Mouse (Mus musculus): ENCODE measurements around the gene Cnr1.
A peak's percentile ranks its signal among the peaks of the same experiment; 100 is the strongest.

Cnr1 gene

GRCm38 (mm10) chr4:33924234-33924888, at the start of gene Cnr1:
Cnr1 (plus strand) TSS chr4:33924593.
- peak; percentile 77 to 86 for DNase-seq

- no peak for DNase-seq
These were observed 44.4 kb upstream of the Cnr1 start for GRCm38 (mm10) chr4:33879944-33880343.

GRCm38 (mm10) chr4:33886026-33886425, 38.4 kb upstream of the Cnr1 start:
- DNase-seq, result no peak

- DNase-seq, result no peak
These were observed 34.4 kb upstream of the Cnr1 start for GRCm38 (mm10) chr4:33889976-33890375.

- DNase-seq, result no peak
These were observed 32.1 kb upstream of the Cnr1 start for GRCm38 (mm10) chr4:33892178-33892869.

- no peak for DNase-seq
These were observed 30.6 kb upstream of the Cnr1 start for GRCm38 (mm10) chr4:33893841-33894240.

- no peak for DNase-seq
These were observed 29.3 kb upstream of the Cnr1 start for GRCm38 (mm10) chr4:33895046-33895445.

GRCm38 (mm10) chr4:33895491-33895890, 28.9 kb upstream of the Cnr1 start:
- no peak for DNase-seq

- DNase-seq, result no peak
These were observed 22.7 kb upstream of the Cnr1 start for GRCm38 (mm10) chr4:33901659-33902058.

GRCm38 (mm10) chr4:33903812-33904340, 20.5 kb upstream of the Cnr1 start:
- no peak for DNase-seq

- DNase-seq, result no peak
These were observed 19.6 kb upstream of the Cnr1 start for GRCm38 (mm10) chr4:33904826-33905225.

GRCm38 (mm10) chr4:33908786-33909185, 15.6 kb upstream of the Cnr1 start:
- DNase-seq, result no peak

GRCm38 (mm10) chr4:33915730-33916129, 8.7 kb upstream of the Cnr1 start:
- DNase-seq, result no peak

- peak; percentile 7 to 62 for DNase-seq
These were observed 3.6 kb upstream of the Cnr1 start for GRCm38 (mm10) chr4:33920807-33921206.

GRCm38 (mm10) chr4:33923151-33923760, 1.1 kb upstream of the Cnr1 start:
- no peak for DNase-seq

GRCm38 (mm10) chr4:33923761-33924233, 596 bp upstream of the Cnr1 start:
- no peak for DNase-seq

GRCm38 (mm10) chr4:33924889-33925245, 474 bp downstream of the Cnr1 start:
- DNase-seq, result no peak

GRCm38 (mm10) chr4:33925489-33925888, 1.1 kb downstream of the Cnr1 start:
- DNase-seq, result no peak

- no peak for DNase-seq
These were observed 1.6 kb downstream of the Cnr1 start for GRCm38 (mm10) chr4:33926010-33926409.

GRCm38 (mm10) chr4:33926730-33927263, 2.4 kb downstream of the Cnr1 start:
- DNase-seq, result no peak

GRCm38 (mm10) chr4:33927644-33928043, 3.3 kb downstream of the Cnr1 start:
- DNase-seq, result no peak

GRCm38 (mm10) chr4:33928450-33928849, 4.1 kb downstream of the Cnr1 start:
- no peak for DNase-seq

GRCm38 (mm10) chr4:33931347-33931746, 7.0 kb downstream of the Cnr1 start:
- DNase-seq, result no peak

- DNase-seq, result no peak
These were observed 17.2 kb downstream of the Cnr1 start for GRCm38 (mm10) chr4:33941557-33941956.
